Mouse (Mus musculus): ENCODE results near the gene Inhbc. TPM values are rescaled to one million over a fixed set of nuclear protein-coding genes. Genes with fewer than 3 reads are reported as not detected.

Gene Inhbc
- polyA plus RNA-seq, 1 experiment from 2014 or later, result not detected

- no peak within 1 kb of the TSS for H3K27ac ChIP-seq (ENCODE audit: low read depth, low read length)
- H3K4me3 ChIP-seq (ENCODE audit: low read length), result no peak within 1 kb of the TSS
- no peaks in the 10 kb centered on the region for H3K36me3 ChIP-seq (ENCODE audit: control insufficient read depth, insufficient read depth, low read length)
- no peak within 1 kb of the TSS for H3K4me2 ChIP-seq (ENCODE audit: low read length)
- H3K9me3 ChIP-seq (ENCODE audit: control insufficient read depth, low read length), result no peaks in the 10 kb centered on the region
- no peak for ATAC-seq
- no peaks in the 10 kb centered on the region for H3K4me1 ChIP-seq (ENCODE audit: control insufficient read depth, insufficient read depth, low read depth, low read length)
- no peak within 1 kb of the TSS for H3K9ac ChIP-seq (ENCODE audit: low read depth, low read length)
- H3K27me3 ChIP-seq (replicated peaks; ENCODE audit: control insufficient read depth, insufficient read depth, low read length), result 0 out of 2 replicates have a peak, but pooled peaks cover 2% of the 10 kb centered on the region
- WGBS, result 87% methylated on average over 18 of the region's 18 CpGs
Observed at GRCm38 (mm10) chr10:127353909-127354895, 16.0 kb downstream of the Inhbc start, which contains the start of gene Inhbe. Inhbe (minus strand) TSS chr10:127354411.

DNA sequence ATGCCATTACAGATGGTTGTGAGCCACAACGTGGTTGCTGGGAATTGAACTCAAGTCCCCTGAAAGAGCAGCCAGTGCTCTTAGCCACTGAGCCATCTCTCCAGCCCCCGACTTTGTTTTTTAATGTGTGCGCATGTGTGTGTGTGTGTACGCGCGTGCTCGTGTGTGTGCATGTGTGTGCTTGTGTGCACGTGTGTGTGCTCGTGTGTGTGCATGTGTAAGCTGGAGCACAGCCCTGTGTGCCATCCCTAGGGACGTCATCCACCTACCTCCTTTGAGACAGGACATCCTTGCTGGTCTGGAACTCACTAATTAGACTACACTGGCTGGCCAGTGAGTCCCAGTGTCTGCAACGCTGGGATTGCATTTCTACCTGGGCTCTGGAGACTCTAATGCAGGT is 17.5 kb downstream of the Inhbc start:
- ATAC-seq, result no peak
- WGBS, result 92% methylated on average over 11 of the region's 11 CpGs
- Histone ChIP-seq H3K9me3 (ENCODE audit: control insufficient read depth, low read length) (no peaks in the 10 kb centered on the region), H3K4me3 (ENCODE audit: low read length) (no peak overlapping the region), H3K27ac (ENCODE audit: low read depth, low read length) (no peak overlapping the region), H3K27me3 (replicated peaks; ENCODE audit: control insufficient read depth, insufficient read depth, low read length) (0 out of 2 replicates have a peak, but pooled peaks cover 2% of the 10 kb centered on the region), H3K4me1 (ENCODE audit: control insufficient read depth, insufficient read depth, low read depth, low read length) (no peaks in the 10 kb centered on the region), H3K36me3 (ENCODE audit: control insufficient read depth, insufficient read depth, low read length) (no peaks in the 10 kb centered on the region), H3K9ac (ENCODE audit: low read depth, low read length) (no peak overlapping the region), H3K4me2 (ENCODE audit: low read length) (no peak overlapping the region)

DNA sequence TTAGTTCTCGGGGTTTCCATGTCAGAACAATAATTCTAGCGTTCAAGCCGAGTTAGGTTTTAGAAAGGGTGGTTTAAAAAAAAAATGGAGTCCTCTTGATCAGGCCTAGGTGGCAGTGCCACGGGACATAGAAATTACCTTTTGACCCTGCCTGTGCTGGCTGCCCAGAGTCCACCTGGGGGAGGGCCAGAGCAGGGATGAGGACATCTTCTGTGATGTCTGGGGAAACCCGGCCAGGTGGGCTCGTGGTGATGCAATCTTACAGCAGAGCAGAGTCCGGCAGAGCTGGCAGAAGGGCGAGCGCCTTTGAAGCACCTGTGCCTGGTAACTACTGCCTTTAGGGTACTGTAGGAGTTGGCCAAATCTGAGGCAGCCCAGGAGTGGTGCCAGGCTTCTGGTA is 18.0 kb downstream of the Inhbc start:
- H3K4me3 ChIP-seq (ENCODE audit: low read length), result no peak overlapping the region
- WGBS, result 90% methylated on average over 9 of the region's 9 CpGs
- H3K9me3 ChIP-seq (ENCODE audit: control insufficient read depth, low read length), result no peaks in the 10 kb centered on the region
- no peak overlapping the region for H3K9ac ChIP-seq (ENCODE audit: low read depth, low read length)
- 0 out of 2 replicates have a peak, but pooled peaks cover 2% of the 10 kb centered on the region for H3K27me3 ChIP-seq (replicated peaks; ENCODE audit: control insufficient read depth, insufficient read depth, low read length)
- H3K27ac ChIP-seq (ENCODE audit: low read depth, low read length), result no peak overlapping the region
- no peak overlapping the region for H3K4me2 ChIP-seq (ENCODE audit: low read length)
- H3K36me3 ChIP-seq (ENCODE audit: control insufficient read depth, insufficient read depth, low read length), result no peaks in the 10 kb centered on the region
- no peaks in the 10 kb centered on the region for H3K4me1 ChIP-seq (ENCODE audit: control insufficient read depth, insufficient read depth, low read depth, low read length)
- ATAC-seq, result no peak

DNA sequence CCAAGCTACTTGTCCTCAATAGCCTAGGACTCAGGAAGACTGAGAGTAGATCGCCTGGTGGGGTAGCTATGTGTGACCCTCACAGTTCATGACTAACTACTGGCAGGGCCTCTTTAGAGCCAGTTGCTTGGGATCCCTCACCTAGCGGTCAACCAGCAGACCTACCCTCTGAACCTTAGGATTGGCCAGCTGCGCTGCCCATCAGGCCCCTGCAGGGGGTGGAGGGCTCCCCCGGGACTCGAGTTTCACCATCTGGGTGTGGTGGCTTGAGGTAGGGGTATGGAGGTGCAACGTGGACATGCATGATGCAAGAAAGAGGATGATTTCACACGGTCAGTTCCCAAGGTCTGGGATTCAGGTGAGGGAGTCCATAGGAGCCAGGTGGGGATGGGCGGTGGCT is 18.5 kb downstream of the Inhbc start:
- H3K27ac ChIP-seq (ENCODE audit: low read depth, low read length), result no peak overlapping the region
- ATAC-seq, result no peak

GRCm38 (mm10) chr10:127351285-127351595 is 19.0 kb downstream of the Inhbc start:
- H3K4me3 ChIP-seq (ENCODE audit: low read length), result no peak overlapping the region
- 86% methylated on average over 8 of the region's 8 CpGs for WGBS
- no peaks in the 10 kb centered on the region for H3K4me1 ChIP-seq (ENCODE audit: control insufficient read depth, insufficient read depth, low read depth, low read length)

More for the DNA sequence above, 18.5 kb downstream of the Inhbc start:
- Histone ChIP-seq H3K4me3 (ENCODE audit: low read length) (no peak overlapping the region), H3K4me2 (ENCODE audit: low read length) (no peak overlapping the region), H3K27me3 (replicated peaks; ENCODE audit: control insufficient read depth, insufficient read depth, low read length) (0 out of 2 replicates have a peak, but pooled peaks cover 2% of the 10 kb centered on the region), H3K4me1 (ENCODE audit: control insufficient read depth, insufficient read depth, low read depth, low read length) (no peaks in the 10 kb centered on the region), H3K9me3 (ENCODE audit: control insufficient read depth, low read length) (no peaks in the 10 kb centered on the region), H3K9ac (ENCODE audit: low read depth, low read length) (no peak overlapping the region), H3K36me3 (ENCODE audit: control insufficient read depth, insufficient read depth, low read length) (no peaks in the 10 kb centered on the region)
- WGBS, result 83% methylated on average over 8 of the region's 8 CpGs

DNA sequence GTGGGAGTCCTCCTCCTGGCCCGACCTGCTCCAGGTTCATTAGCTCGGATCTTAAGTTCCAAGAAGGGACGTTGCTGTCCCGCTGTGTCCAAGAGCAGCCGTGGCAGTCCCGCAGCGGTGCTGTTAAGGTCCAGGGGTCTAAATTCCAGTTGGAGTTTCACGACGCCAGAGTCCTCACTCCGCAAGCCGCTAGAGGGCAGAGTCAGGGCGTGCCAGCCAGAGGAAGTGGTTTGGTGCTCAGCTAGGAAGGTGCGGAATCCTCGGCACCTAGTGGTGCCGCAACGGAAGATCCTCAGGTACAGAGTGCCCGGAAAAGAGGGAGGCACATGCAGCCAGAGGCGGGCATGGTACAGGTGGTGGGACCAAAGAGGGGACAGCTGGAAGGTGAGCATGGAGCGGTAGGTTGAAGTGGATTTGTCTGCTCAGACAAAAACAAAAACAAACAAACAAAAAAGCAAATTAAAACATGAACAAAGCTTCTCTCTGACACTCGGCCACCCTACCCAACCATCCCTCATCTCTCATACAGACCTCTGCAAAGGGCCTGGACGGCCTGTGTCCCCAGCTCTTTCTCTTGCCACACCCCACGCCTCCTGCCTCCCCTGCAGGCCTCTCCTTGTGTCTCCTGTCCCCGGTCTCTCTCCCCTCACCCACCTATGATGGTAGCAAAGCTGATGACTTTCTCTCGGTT is 19.5 kb downstream of the Inhbc start:
- H3K4me1 ChIP-seq (ENCODE audit: control insufficient read depth, insufficient read depth, low read depth, low read length), result no peaks in the 10 kb centered on the region
- peak; percentile 79 for ATAC-seq
- 13% methylated on average over 24 of the region's 24 CpGs for WGBS
- H3K9me3 ChIP-seq (ENCODE audit: control insufficient read depth, low read length), result no peaks in the 10 kb centered on the region
- no peaks in the 10 kb centered on the region for H3K36me3 ChIP-seq (ENCODE audit: control insufficient read depth, insufficient read depth, low read length)
- H3K27ac ChIP-seq (ENCODE audit: low read depth, low read length), result no peak overlapping the region
- H3K27me3 ChIP-seq (replicated peaks; ENCODE audit: control insufficient read depth, insufficient read depth, low read length), result 0 out of 2 replicates have a peak, but pooled peaks cover 2% of the 10 kb centered on the region
- peak overlapping the region; percentile 59 for H3K4me2 ChIP-seq (ENCODE audit: low read length)
- peak overlapping the region; percentile 26 for H3K4me3 ChIP-seq (ENCODE audit: low read length)
- peak overlapping the region; percentile 55 for H3K9ac ChIP-seq (ENCODE audit: low read depth, low read length)

More at GRCm38 (mm10) chr10:127351285-127351595, 19.0 kb downstream of the Inhbc start:
- H3K4me2 ChIP-seq (ENCODE audit: low read length), result no peak overlapping the region; the same call in 1 of the 2 replicates
- no peak overlapping the region for H3K9ac ChIP-seq (ENCODE audit: low read depth, low read length)
- H3K36me3 ChIP-seq (ENCODE audit: control insufficient read depth, insufficient read depth, low read length), result no peaks in the 10 kb centered on the region
- no peaks in the 10 kb centered on the region for H3K9me3 ChIP-seq (ENCODE audit: control insufficient read depth, low read length)
- ATAC-seq, result peak; percentile 14; the same call in 1 of the 2 replicates
- H3K27me3 ChIP-seq (replicated peaks; ENCODE audit: control insufficient read depth, insufficient read depth, low read length), result 0 out of 2 replicates have a peak, but pooled peaks cover 2% of the 10 kb centered on the region
- H3K27ac ChIP-seq (ENCODE audit: low read depth, low read length), result no peak overlapping the region

DNA sequence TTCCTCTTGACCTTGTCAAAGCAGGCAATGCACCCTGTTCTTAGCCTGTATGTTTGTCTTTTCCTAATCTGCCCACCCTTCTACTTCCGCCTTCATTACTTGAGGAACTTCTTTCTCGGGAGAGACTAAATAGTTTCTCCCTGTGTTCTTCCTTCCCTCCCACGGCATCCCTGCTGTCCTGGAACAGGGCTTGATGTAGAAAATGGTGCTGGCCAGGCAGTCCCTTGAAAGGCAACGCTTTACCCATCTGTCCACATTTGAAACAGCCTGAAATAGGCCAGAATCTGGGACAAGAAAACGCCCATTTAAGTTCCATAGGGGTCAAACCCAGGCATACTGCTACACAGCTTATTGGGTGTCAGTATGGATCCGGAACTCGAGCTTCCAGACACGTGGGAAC is 20.4 kb downstream of the Inhbc start:
- no peak for ATAC-seq
- Histone ChIP-seq H3K27me3 (replicated peaks; ENCODE audit: control insufficient read depth, insufficient read depth, low read length) (0 out of 2 replicates have a peak, but pooled peaks cover 2% of the 10 kb centered on the region), H3K4me1 (ENCODE audit: control insufficient read depth, insufficient read depth, low read depth, low read length) (no peaks in the 10 kb centered on the region), H3K4me3 (ENCODE audit: low read length) (no peak overlapping the region), H3K36me3 (ENCODE audit: control insufficient read depth, insufficient read depth, low read length) (no peaks in the 10 kb centered on the region), H3K9ac (ENCODE audit: low read depth, low read length) (no peak overlapping the region), H3K9me3 (ENCODE audit: control insufficient read depth, low read length) (no peaks in the 10 kb centered on the region), H3K27ac (ENCODE audit: low read depth, low read length) (no peak overlapping the region), H3K4me2 (ENCODE audit: low read length) (no peak overlapping the region)
- WGBS, result 82% methylated on average over 8 of the region's 8 CpGs

DNA sequence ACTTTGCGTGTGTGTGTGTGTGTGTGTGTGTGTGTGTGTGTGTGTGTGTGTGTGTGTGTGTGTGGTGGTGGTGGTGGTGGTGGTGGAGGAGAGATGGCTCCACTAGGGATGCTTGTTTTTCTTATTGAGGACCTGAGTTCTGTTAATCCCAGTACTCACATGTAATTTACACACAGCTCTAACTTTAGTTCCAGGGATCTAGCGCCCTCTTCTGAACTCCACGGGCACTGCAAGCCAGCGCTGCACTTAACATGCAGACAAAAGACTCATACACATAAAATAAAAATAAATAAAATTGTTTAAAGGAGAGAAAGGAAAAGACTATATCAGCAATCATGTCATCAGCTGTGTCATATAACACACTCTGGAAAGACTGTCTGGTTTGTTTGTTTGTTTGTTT is 21.3 kb downstream of the Inhbc start:
- no peaks in the 10 kb centered on the region for H3K9me3 ChIP-seq (ENCODE audit: control insufficient read depth, low read length)
- 0 out of 2 replicates have a peak, but pooled peaks cover 2% of the 10 kb centered on the region for H3K27me3 ChIP-seq (replicated peaks; ENCODE audit: control insufficient read depth, insufficient read depth, low read length)
- no peak overlapping the region for H3K27ac ChIP-seq (ENCODE audit: low read depth, low read length)
- H3K36me3 ChIP-seq (ENCODE audit: control insufficient read depth, insufficient read depth, low read length), result no peaks in the 10 kb centered on the region
- H3K4me2 ChIP-seq (ENCODE audit: low read length), result no peak overlapping the region
- WGBS, result 71% methylated on average over 4 of the region's 4 CpGs
- H3K4me1 ChIP-seq (ENCODE audit: control insufficient read depth, insufficient read depth, low read depth, low read length), result no peaks in the 10 kb centered on the region
- no peak for ATAC-seq
- H3K9ac ChIP-seq (ENCODE audit: low read depth, low read length), result no peak overlapping the region
- H3K4me3 ChIP-seq (ENCODE audit: low read length), result no peak overlapping the region

GRCm38 (mm10) chr10:127346173-127346572 is 24.1 kb downstream of the Inhbc start:
- H3K27ac ChIP-seq (ENCODE audit: low read depth, low read length), result no peak overlapping the region
- H3K9me3 ChIP-seq (ENCODE audit: control insufficient read depth, low read length), result no peaks in the 10 kb centered on the region
- WGBS, result 78% methylated on average over 3 of the region's 3 CpGs
- no peaks in the 10 kb centered on the region for H3K36me3 ChIP-seq (ENCODE audit: control insufficient read depth, insufficient read depth, low read length)
- H3K27me3 ChIP-seq (replicated peaks; ENCODE audit: control insufficient read depth, insufficient read depth, low read length), result peaks cover 13% of the 10 kb centered on the region
- H3K4me3 ChIP-seq (ENCODE audit: low read length), result no peak overlapping the region
- no peak for ATAC-seq
- peaks cover 9% of the 10 kb centered on the region for H3K4me1 ChIP-seq (ENCODE audit: control insufficient read depth, insufficient read depth, low read depth, low read length)
- no peak overlapping the region for H3K4me2 ChIP-seq (ENCODE audit: low read length)
- no peak overlapping the region for H3K9ac ChIP-seq (ENCODE audit: low read depth, low read length)

Measured in hindbrain, embryonic 16.5 days (tissue).